Mouse (Mus musculus) adrenal gland, adult 2 months (tissue): ENCODE data around the gene Cgas. TPM values are rescaled to one million over a fixed set of nuclear protein-coding genes. Genes with fewer than 3 reads are reported as not detected.

ENCODE experiments used
- microRNA-seq, 2 experiments: library from miRNA; unstranded; fragments of <30 nt; microRNA quantifications; one replicate each; pipeline ENCODE4 v1.2.0; 2021
- polyA plus RNA-seq: library from polyadenylated mRNA; depleted of rRNA; stranded (reverse); fragments of >200 nt; gene quantifications from 2 replicates; pipeline ENCODE4 v1.2.3, GENCODE M21; 2012; rRNA removed
- total RNA-seq, 2 experiments: library from RNA; stranded (reverse); gene quantifications; 2 replicates each; pipeline ENCODE4 v1.2.3; 2021

Gene Cgas
- total and polyA plus RNA-seq, 3 experiments = 0.52 to 0.73 (median 0.67) TPM

Small RNA genes lying within 50 kb of the gene (microRNA-seq; reads per million reads assigned to microRNA genes)
- 0.41 to 0.44 reads per million in 2 experiments for gene Gm26377

Other genes with a start within 250 kb of the Cgas start
- 1 to 10 TPM in 1 of 2 experiments, not detected in 1; 1.3 TPM for gene Gsta1, start 212.6 kb downstream of the Cgas start, total RNA-seq
- gene Gsta1, start 212.6 kb downstream of the Cgas start, polyA plus RNA-seq = not detected in 2 replicates
- not detected for gene Gm3776, start 186.1 kb downstream of the Cgas start, total RNA-seq
- not detected in 2 replicates for gene Gm3776, start 186.1 kb downstream of the Cgas start, polyA plus RNA-seq
- not detected for gene Gm10639, start 153.3 kb downstream of the Cgas start, total RNA-seq
- not detected in 2 replicates for gene Gm10639, start 153.3 kb downstream of the Cgas start, polyA plus RNA-seq
- not detected for gene Omt2a, start 128.4 kb downstream of the Cgas start, total RNA-seq
- gene Omt2a, start 128.4 kb downstream of the Cgas start, polyA plus RNA-seq = not detected in 2 replicates
- not detected for gene Omt2b, start 115.6 kb downstream of the Cgas start, total RNA-seq
- not detected in 2 replicates for gene Omt2b, start 115.6 kb downstream of the Cgas start, polyA plus RNA-seq
- gene Gsta2, start 87.4 kb downstream of the Cgas start, total RNA-seq = 10 to 100 TPM in 1 of 2 experiments, not detected in 1; 18.6 TPM
- not detected in 2 replicates for gene Gsta2, start 87.4 kb downstream of the Cgas start, polyA plus RNA-seq
- gene Dppa5a, start 75.1 kb downstream of the Cgas start, total RNA-seq = not detected
- not detected in 2 replicates for gene Dppa5a, start 75.1 kb downstream of the Cgas start, polyA plus RNA-seq
- gene Ooep, start 64.5 kb downstream of the Cgas start, total RNA-seq = not detected
- gene Ooep, start 64.5 kb downstream of the Cgas start, polyA plus RNA-seq = 0.08 TPM in 1 of 2 replicates, not detected in the other
- gene Ddx43, start 47.5 kb downstream of the Cgas start, total RNA-seq = not detected
- gene Ddx43, start 47.5 kb downstream of the Cgas start, polyA plus RNA-seq = 0.06 TPM in 1 of 2 replicates, not detected in the other
- gene Mto1, start 5.0 kb upstream of the Cgas start, total RNA-seq = 10 to 100 TPM; 26.6 to 27.7 TPM
- 57.4 and 76.5 TPM in 2 replicates for gene Mto1, start 5.0 kb upstream of the Cgas start, polyA plus RNA-seq
- gene Gm17324, start 5.5 kb upstream of the Cgas start, total RNA-seq = not detected
- 0.95 and 1.5 TPM in 2 replicates for gene Gm17324, start 5.5 kb upstream of the Cgas start, polyA plus RNA-seq
- 1,000 to 10,000 TPM; 6,873 to 9,883 TPM for gene Eef1a1, start 45.9 kb upstream of the Cgas start, total RNA-seq
- 813 and 861 TPM in 2 replicates for gene Eef1a1, start 45.9 kb upstream of the Cgas start, polyA plus RNA-seq
- 10 to 100 TPM in 1 of 2 experiments, 1 to 10 TPM in 1; 9.2 to 12.9 TPM for gene Slc17a5, start 144.8 kb upstream of the Cgas start, total RNA-seq
- gene Slc17a5, start 144.8 kb upstream of the Cgas start, polyA plus RNA-seq = 5.9 TPM in 2 replicates
- gene Cd109, start 172.3 kb upstream of the Cgas start, total RNA-seq = under 1 TPM; 0.09 to 0.28 TPM
- 0.80 and 0.82 TPM in 2 replicates for gene Cd109, start 172.3 kb upstream of the Cgas start, polyA plus RNA-seq